Mouse (Mus musculus) myocyte (in vitro differentiated cells): ENCODE measurements around the gene Tnip1. TPM values are rescaled to one million over a fixed set of nuclear protein-coding genes. Genes with fewer than 3 reads are reported as not detected.

Source experiments
- H3K27me3 ChIP-seq: one replicate; pipeline ENCODE4 v1.6.1; 2011; ENCODE audit not compliant: control insufficient read depth, insufficient read depth, insufficient read length
- H3K36me3 ChIP-seq: one replicate; pipeline ENCODE4 v1.6.1; 2011; ENCODE audit not compliant: control insufficient read depth, insufficient read depth
- H3K4me2 ChIP-seq: one replicate; pipeline ENCODE4 v1.6.1; 2011; ENCODE audit warnings: low read depth, control low read depth
- H3K4me3 ChIP-seq: one replicate; pipeline ENCODE4 v1.5.1; 2011; ENCODE audit warnings: mild to moderate bottlenecking, control low read depth, moderate library complexity
- H3K79me2 ChIP-seq: one replicate; pipeline ENCODE4 v1.6.1; 2011; ENCODE audit not compliant: control insufficient read depth, insufficient read depth
- H3ac ChIP-seq: one replicate; pipeline ENCODE4 v1.6.1; 2011; ENCODE audit not compliant: control insufficient read depth, insufficient read length
- CEBPB ChIP-seq: IDR thresholded peaks from 2 replicates; pipeline ENCODE4 v1.6.1; 2011; ENCODE audit warnings: mild to moderate bottlenecking, moderate library complexity; ENCODE audit not compliant: poor library complexity, insufficient read depth, severe bottlenecking
- E2F4 ChIP-seq: IDR thresholded peaks from one replicate; pipeline ENCODE4 v1.6.1; 2011; ENCODE audit warnings: mild to moderate bottlenecking, control low read depth, moderate library complexity; ENCODE audit not compliant: insufficient read depth
- MAX ChIP-seq: IDR thresholded peaks from one replicate; pipeline ENCODE4 v1.6.1; 2011; ENCODE audit warnings: low read depth, mild to moderate bottlenecking, control low read depth
- MYOD1 ChIP-seq, 3 experiments: IDR thresholded peaks; one replicate each; pipeline ENCODE4 v1.6.1; 2011; ENCODE audit warnings: control low read depth in 2 of 3, low read depth in 2 of 3, mild to moderate bottlenecking in 2 of 3, moderate library complexity in 1 of 3; ENCODE audit not compliant: insufficient read length in 2 of 3, control insufficient read depth in 1 of 3
- MYOG ChIP-seq, 3 experiments: IDR thresholded peaks; one replicate each; pipeline ENCODE4 v1.6.1; 2011; ENCODE audit warnings: control low read depth in 2 of 3, low read depth in 2 of 3, mild to moderate bottlenecking in 2 of 3; ENCODE audit not compliant: insufficient read length in 2 of 3, control insufficient read depth in 1 of 3, insufficient read depth in 1 of 3
- POLR2A ChIP-seq: IDR thresholded peaks from one replicate; pipeline ENCODE4 v1.6.1; 2011; ENCODE audit warnings: low read depth, mild to moderate bottlenecking, control low read depth, moderate library complexity; ENCODE audit not compliant: insufficient read length
- POLR2AphosphoS2 ChIP-seq: IDR thresholded peaks from one replicate; pipeline ENCODE4 v1.6.1; 2011; ENCODE audit warnings: low read depth, control low read depth; ENCODE audit not compliant: insufficient read length
- REST ChIP-seq: IDR thresholded peaks from one replicate; pipeline ENCODE4 v1.6.1; 2011; ENCODE audit warnings: mild to moderate bottlenecking, control low read depth, moderate library complexity; ENCODE audit not compliant: insufficient read depth, insufficient read length
- SRF ChIP-seq: IDR thresholded peaks from one replicate; pipeline ENCODE4 v1.6.1; 2011; ENCODE audit warnings: low read depth; ENCODE audit not compliant: control insufficient read depth, insufficient read length
- TCF12 ChIP-seq: IDR thresholded peaks from one replicate; pipeline ENCODE4 v1.6.1; 2011; ENCODE audit warnings: mild to moderate bottlenecking, control low read depth; ENCODE audit not compliant: poor library complexity, insufficient read depth, severe bottlenecking
- TCF3 ChIP-seq: IDR thresholded peaks from one replicate; pipeline ENCODE4 v1.6.1; 2011; ENCODE audit warnings: low read depth, control low read depth; ENCODE audit not compliant: insufficient read length
- USF1 ChIP-seq: IDR thresholded peaks from one replicate; pipeline ENCODE4 v1.6.1; 2011; ENCODE audit warnings: low read depth, mild to moderate bottlenecking, control low read depth, moderate library complexity
- polyA plus RNA-seq: library from polyadenylated mRNA; unstranded; fragments of >200 nt; fragmentation: generic; extraction: Trizol; gene quantifications from one replicate; pipeline ENCODE4 v1.2.1, GENCODE M21; 2012; ENCODE audit warnings: missing spikeins

Tnip1 gene
- polyA plus RNA-seq, 1 experiment = 34.5 TPM

DNA sequence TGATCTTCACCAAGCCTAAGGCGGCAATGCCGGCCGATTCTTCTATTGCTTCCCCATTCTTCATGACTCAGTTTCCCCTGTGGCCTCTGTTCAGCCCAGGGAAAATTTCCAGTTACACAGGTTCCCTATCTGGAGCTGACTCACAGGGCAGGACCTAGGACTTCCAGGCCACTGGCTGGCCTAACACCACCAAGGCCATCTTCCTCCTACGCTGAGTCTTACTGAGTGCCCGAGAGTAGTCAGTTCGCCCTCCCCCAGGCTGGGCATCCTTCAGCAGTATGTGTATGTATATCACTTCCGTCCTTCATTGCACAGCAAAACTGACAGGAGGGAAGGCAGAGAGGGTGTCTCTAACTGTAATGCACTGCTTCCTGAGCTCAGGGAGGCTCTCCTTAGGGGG is 28.5 kb downstream of the Tnip1 start:
- H3K36me3 ChIP-seq = peaks cover 8% of the 10 kb centered on the region
- H3K27me3 ChIP-seq = no peaks in the 10 kb centered on the region
- no peak overlapping the region for H3K4me3 ChIP-seq
- H3ac ChIP-seq = no peak overlapping the region
- no peak overlapping the region for H3K4me2 ChIP-seq
- TF ChIP-seq TCF3 (no peak), POLR2AphosphoS2 (no peak)
- no peaks in the 10 kb centered on the region for H3K79me2 ChIP-seq

GRCm38 (mm10) chr11:54932540-54932939 is 30.2 kb downstream of the Tnip1 start:
- H3K79me2 ChIP-seq = no peaks in the 10 kb centered on the region
- no peak overlapping the region for H3K4me2 ChIP-seq
- no peak overlapping the region for H3ac ChIP-seq
- peaks cover 8% of the 10 kb centered on the region for H3K36me3 ChIP-seq
- no peak for TF ChIP-seq TCF3
- no peak for TF ChIP-seq E2F4
- TF ChIP-seq MAX = no peak
- no peak for TF ChIP-seq REST
- no peak for TF ChIP-seq POLR2A
- no peak for TF ChIP-seq TCF12
- TF ChIP-seq MYOG (IDR thresholded peaks at IDR 0.05; ENCODE audit: control insufficient read depth in 1 of 3, insufficient read depth in 1 of 3, insufficient read length in 2 of 3, low read depth in 2 of 3) = no peak
- no peak for TF ChIP-seq SRF
- TF ChIP-seq CEBPB = no peak
- no peak for TF ChIP-seq USF1
- TF ChIP-seq POLR2AphosphoS2 = no peak
- no peaks in the 10 kb centered on the region for H3K27me3 ChIP-seq
- no peak overlapping the region for H3K4me3 ChIP-seq

DNA sequence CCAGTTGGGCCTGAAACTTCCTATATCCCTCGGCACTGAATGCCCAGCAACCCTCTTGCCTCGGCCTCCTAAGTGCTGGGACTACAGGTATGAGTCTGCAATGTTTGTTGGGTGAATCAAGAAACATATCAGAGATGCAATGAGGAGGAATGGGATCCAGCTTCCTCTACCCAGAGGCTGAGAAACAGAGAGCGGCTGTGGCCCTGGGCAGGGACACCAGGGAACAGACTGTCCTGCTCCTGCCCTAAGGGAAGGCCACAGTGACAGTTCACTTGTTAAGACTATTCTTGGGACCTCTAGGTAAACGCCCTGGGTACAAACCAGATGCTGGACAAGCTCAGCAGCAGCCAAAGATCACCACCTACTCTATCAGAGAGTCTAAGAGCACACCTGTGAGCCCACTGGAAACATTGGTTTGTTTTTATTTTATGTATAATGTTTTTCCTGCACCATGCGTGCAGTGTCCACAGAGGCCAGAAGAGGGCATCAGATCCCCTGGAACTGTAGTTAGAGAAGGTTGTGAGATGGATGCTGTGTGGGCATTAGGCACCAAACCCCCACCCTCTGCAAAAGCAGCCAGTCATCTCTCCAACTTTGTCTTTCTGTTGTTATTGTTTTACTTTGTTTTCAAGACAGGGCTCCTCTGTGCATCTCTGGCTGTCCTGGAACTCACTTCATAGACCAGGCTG is 31.2 kb downstream of the Tnip1 start:
- Histone ChIP-seq H3K79me2 (no peaks in the 10 kb centered on the region), H3ac (no peak overlapping the region), H3K27me3 (no peaks in the 10 kb centered on the region), H3K4me2 (no peak overlapping the region), H3K4me3 (no peak overlapping the region), H3K36me3 (peaks cover 8% of the 10 kb centered on the region)
- TF ChIP-seq E2F4 = no peak
- TF ChIP-seq POLR2A = no peak
- no peak for TF ChIP-seq USF1
- no peak for TF ChIP-seq SRF
- TF ChIP-seq MAX = no peak
- TF ChIP-seq MYOG (IDR thresholded peaks at IDR 0.05; ENCODE audit: control insufficient read depth in 1 of 3, insufficient read depth in 1 of 3, insufficient read length in 2 of 3, low read depth in 2 of 3) = no peak
- TF ChIP-seq CEBPB = no peak
- TF ChIP-seq REST = no peak

DNA sequence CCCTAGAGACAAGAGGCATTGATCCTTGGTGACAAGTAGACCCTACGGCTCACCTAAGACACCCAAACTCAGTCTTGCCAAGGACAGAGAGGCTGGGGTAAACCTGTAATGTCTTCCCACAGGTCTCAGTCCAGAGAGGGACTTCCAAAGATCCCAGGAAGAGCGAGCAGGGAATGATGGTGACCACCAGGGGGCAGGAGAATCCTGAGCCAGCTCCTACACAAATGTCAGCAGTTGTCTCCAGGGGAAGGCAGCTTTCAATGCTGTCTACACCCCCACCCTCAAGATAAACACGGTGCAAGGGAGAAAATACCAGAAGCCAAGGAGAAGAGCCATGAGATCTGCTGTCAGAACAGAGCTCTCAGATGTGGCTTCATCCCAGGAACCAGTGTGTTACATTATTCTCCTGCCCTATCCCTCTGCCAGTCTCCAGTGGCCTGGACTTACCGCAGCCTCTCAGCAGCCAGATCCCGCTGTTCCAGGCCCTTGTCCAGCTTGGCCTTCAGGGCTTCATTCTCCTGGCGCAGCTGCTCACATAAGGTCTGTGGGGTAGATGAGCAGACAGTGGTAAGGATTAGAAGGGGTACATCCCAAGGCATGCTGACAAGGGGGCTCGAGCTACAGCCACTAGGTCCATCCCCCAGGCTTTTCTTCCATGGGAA is 32.3 kb downstream of the Tnip1 start:
- Histone ChIP-seq H3K4me2 (no peak overlapping the region), H3K27me3 (no peaks in the 10 kb centered on the region), H3K36me3 (peaks cover 6% of the 10 kb centered on the region), H3K4me3 (no peak overlapping the region), H3ac (no peak overlapping the region), H3K79me2 (no peaks in the 10 kb centered on the region)
- TF ChIP-seq E2F4 (no peak), MYOG (IDR thresholded peaks at IDR 0.05; ENCODE audit: control insufficient read depth in 1 of 3, insufficient read depth in 1 of 3, insufficient read length in 2 of 3, low read depth in 2 of 3) (no peak), CEBPB (no peak), MYOD1 (IDR thresholded peaks at IDR 0.05; ENCODE audit: control insufficient read depth in 1 of 3, insufficient read length in 2 of 3, low read depth in 2 of 3) (no peak), REST (no peak), SRF (no peak), MAX (no peak), POLR2A (no peak), POLR2AphosphoS2 (no peak), USF1 (no peak), TCF3 (no peak), TCF12 (no peak)

- Histone ChIP-seq H3K4me3 (no peak overlapping the region), H3K36me3 (peaks cover 8% of the 10 kb centered on the region)
- no peak for TF ChIP-seq MYOG (IDR thresholded peaks at IDR 0.05; ENCODE audit: control insufficient read depth in 1 of 3, insufficient read depth in 1 of 3, insufficient read length in 2 of 3, low read depth in 2 of 3)
- TF ChIP-seq REST = no peak
- TF ChIP-seq MYOD1 (IDR thresholded peaks at IDR 0.05; ENCODE audit: control insufficient read depth in 1 of 3, insufficient read length in 2 of 3, low read depth in 2 of 3) = no peak
- no peak for TF ChIP-seq TCF3
Observed at GRCm38 (mm10) chr11:54929744-54930143, 33.0 kb downstream of the Tnip1 start.

More at GRCm38 (mm10) chr11:54929744-54930143, 33.0 kb downstream of the Tnip1 start:
- Histone ChIP-seq H3K79me2 (no peaks in the 10 kb centered on the region), H3ac (no peak overlapping the region), H3K4me2 (no peak overlapping the region), H3K27me3 (no peaks in the 10 kb centered on the region)
